Mouse (Mus musculus) brain, embryonic 14.5 days (tissue): Measurements from ENCODE around the gene Sap25.

Source experiments
- CTCF ChIP-seq: fragments of 200-500 bp; IDR thresholded peaks from 2 replicates; pipeline ENCODE4 v1.5.1; 2012; ENCODE audit warnings: inconsistent platforms, mild to moderate bottlenecking, moderate library complexity, borderline replicate concordance; ENCODE audit not compliant: insufficient read depth, insufficient read length; ENCODE audit errors: extremely low read depth
- POLR2A ChIP-seq: fragments of 200-500 bp; IDR thresholded peaks from 2 replicates; pipeline ENCODE4 v1.6.1; 2012; ENCODE audit warnings: mild to moderate bottlenecking, inconsistent platforms, borderline replicate concordance; ENCODE audit not compliant: poor library complexity, insufficient read depth, insufficient read length, severe bottlenecking; ENCODE audit errors: extremely low read depth

- no peak for TF ChIP-seq CTCF
- TF ChIP-seq POLR2A: no peak
Measured at GRCm38 (mm10) chr5:137644484-137644883, 3.4 kb downstream of the Sap25 start.
